Mouse (Mus musculus) adrenal gland, adult 2 months (tissue): ENCODE measurements around the gene Adgrf4. TPM values are rescaled to one million over a fixed set of nuclear protein-coding genes. Genes with fewer than 3 reads are reported as not detected.

Source experiments
- DNase-seq: peaks from one replicate; pipeline ENCODE4 v3.0.0; 2021
- long read RNA-seq: library from polyadenylated mRNA; stranded (forward); transcript quantifications from one replicate; pipeline ENCODE4 v2.0.0, GENCODE M21; 2021
- polyA plus RNA-seq: library from polyadenylated mRNA; depleted of rRNA; stranded (reverse); fragments of >200 nt; gene quantifications from 2 replicates; pipeline ENCODE4 v1.2.3, GENCODE M21; 2012; rRNA removed
- total RNA-seq, 2 experiments: library from RNA; stranded (reverse); gene quantifications; 2 replicates each; pipeline ENCODE4 v1.2.3; 2021

The Adgrf4 gene
- under 1 TPM; 0.14 to 0.29 TPM for total RNA-seq
- polyA plus RNA-seq: 0.06 and 0.11 TPM in 2 replicates
- long read RNA-seq: 0 reads

GRCm38 (mm10) chr17:42692136-42692535 lies at the start of gene Adgrf4:
TSS of gene Adgrf4 (minus strand) at chr17:42692284.
- peak; percentile 21 for DNase-seq

GRCm38 (mm10) chr17:42741801-42742217 lies 49.7 kb upstream of the Adgrf4 start, which contains the start of gene Adgrf2:
TSS of gene Adgrf2 (minus strand) at chr17:42742179.
- no peak for DNase-seq

GRCm38 (mm10) chr17:42738794-42739193 lies 46.7 kb upstream of the Adgrf4 start:
- DNase-seq: no peak

- DNase-seq: no peak
Observed at GRCm38 (mm10) chr17:42717161-42717560, 25.1 kb upstream of the Adgrf4 start.

- no peak for DNase-seq
Observed at GRCm38 (mm10) chr17:42714991-42715390, 22.9 kb upstream of the Adgrf4 start.

GRCm38 (mm10) chr17:42710717-42711116 lies 18.6 kb upstream of the Adgrf4 start:
- no peak for DNase-seq

- no peak for DNase-seq
Observed at GRCm38 (mm10) chr17:42705611-42706010, 13.5 kb upstream of the Adgrf4 start.

- no peak for DNase-seq
Observed at GRCm38 (mm10) chr17:42702198-42702597, 10.1 kb upstream of the Adgrf4 start.

GRCm38 (mm10) chr17:42694730-42695129 lies 2.6 kb upstream of the Adgrf4 start:
- DNase-seq: no peak

GRCm38 (mm10) chr17:42690531-42690930 lies 1.6 kb downstream of the Adgrf4 start:
- DNase-seq: no peak

- DNase-seq: peak; percentile 15
Observed at GRCm38 (mm10) chr17:42658634-42659422, 33.3 kb downstream of the Adgrf4 start.

- DNase-seq: no peak
Observed at GRCm38 (mm10) chr17:42643416-42643815, 48.7 kb downstream of the Adgrf4 start.

GRCm38 (mm10) chr17:42630206-42630605 lies 61.9 kb downstream of the Adgrf4 start:
- DNase-seq: no peak

- peak; percentile 36 for DNase-seq
Observed at GRCm38 (mm10) chr17:42613043-42613737, 78.9 kb downstream of the Adgrf4 start.

GRCm38 (mm10) chr17:42611295-42611694 lies 80.8 kb downstream of the Adgrf4 start, which contains the start of gene Opn5:
TSS of gene Opn5 (minus strand) at chr17:42611395.
- DNase-seq: no peak

GRCm38 (mm10) chr17:42608270-42608669 lies 83.8 kb downstream of the Adgrf4 start:
- DNase-seq: no peak

Other genes starting within 250 kb of the Adgrf4 start
- gene Opn5, start 80.9 kb downstream of the Adgrf4 start, total RNA-seq: not detected
- not detected in 2 replicates for gene Opn5, start 80.9 kb downstream of the Adgrf4 start, polyA plus RNA-seq
- not detected for gene Adgrf2, start 49.9 kb upstream of the Adgrf4 start, total RNA-seq
- gene Adgrf2, start 49.9 kb upstream of the Adgrf4 start, polyA plus RNA-seq: 0.02 and 0.10 TPM in 2 replicates
- gene Cd2ap, start 184.4 kb upstream of the Adgrf4 start, total RNA-seq: 10 to 100 TPM; 53.5 to 57.7 TPM
- gene Cd2ap, start 184.4 kb upstream of the Adgrf4 start, polyA plus RNA-seq: 19.7 and 31.1 TPM in 2 replicates